Mouse (Mus musculus): ENCODE measurements around the gene Gpbar1. TPM values are rescaled to one million over a fixed set of nuclear protein-coding genes. Genes with fewer than 3 reads are reported as not detected.
A peak's percentile ranks its signal among the peaks of the same experiment; 100 is the strongest.

The Gpbar1 gene
- polyA plus RNA-seq, 1 experiment = not detected

DNA sequence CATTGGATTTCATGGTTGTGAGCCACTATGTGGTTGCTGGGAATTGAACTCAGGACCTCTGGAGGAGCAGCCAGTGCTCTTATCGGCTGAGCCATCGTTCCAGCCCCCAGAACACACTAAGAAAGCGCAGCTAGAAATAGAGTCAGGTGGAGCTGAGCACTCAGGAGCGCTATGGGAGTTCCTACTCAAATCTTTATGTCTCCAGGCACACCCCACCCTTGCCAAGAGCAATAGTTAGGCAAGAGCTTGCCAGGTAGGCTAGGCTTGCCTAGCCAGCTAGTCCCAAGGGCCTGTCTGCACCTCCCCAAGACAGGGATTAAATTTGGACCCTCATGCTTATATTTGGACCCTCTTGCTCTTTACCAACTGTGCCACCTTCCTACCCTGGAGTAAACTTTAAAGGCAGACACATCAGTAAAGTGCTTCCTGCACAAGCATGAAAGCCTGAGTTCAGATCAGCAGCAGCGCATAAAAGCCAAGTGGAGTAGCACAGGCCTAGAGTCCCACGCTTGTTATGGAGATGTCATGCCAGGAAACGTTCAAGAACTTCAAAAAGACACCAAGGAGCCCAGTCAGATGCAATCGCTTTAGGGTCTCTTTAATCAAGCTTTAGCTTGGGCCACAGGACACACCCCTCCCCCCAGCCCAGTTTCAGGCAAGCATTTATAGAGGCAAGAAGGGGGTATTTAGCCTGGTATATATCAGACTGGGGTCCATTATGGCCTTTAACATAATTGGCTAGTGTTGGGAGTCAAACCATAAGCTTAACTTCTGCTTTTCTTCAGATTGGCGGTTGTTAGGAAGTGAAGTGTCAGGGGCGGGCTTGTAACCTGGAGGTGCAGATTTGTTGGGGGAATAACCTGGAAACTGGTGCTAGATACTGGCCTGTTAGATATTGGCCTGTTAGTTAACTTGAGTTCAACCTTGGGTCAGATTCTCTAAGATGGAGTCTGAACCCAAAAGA lies 29.9 kb downstream of the Gpbar1 start:
- Histone ChIP-seq H3ac (ENCODE audit: control insufficient read depth, insufficient read length, low read depth) (no peak overlapping the region), H3K79me2 (ENCODE audit: control insufficient read depth, insufficient read depth) (peaks cover 7% of the 10 kb centered on the region), H3K36me3 (ENCODE audit: control insufficient read depth, insufficient read depth) (no peaks in the 10 kb centered on the region), H3K79me3 (ENCODE audit: low read depth) (no peaks in the 10 kb centered on the region), H3K4me3 (ENCODE audit: insufficient read depth, poor library complexity, severe bottlenecking) (no peak overlapping the region), H3K27me3 (ENCODE audit: control insufficient read depth, insufficient read depth, insufficient read length) (no peaks in the 10 kb centered on the region)
- TF ChIP-seq MYOD1 (IDR thresholded peaks at IDR 0.05; ENCODE audit: control insufficient read depth, insufficient read length, low read depth) (no peak), CEBPB (IDR thresholded peaks at IDR 0.05; ENCODE audit: low read depth) (no peak), CTCF (IDR thresholded peaks at IDR 0.05; ENCODE audit: control insufficient read depth, insufficient read depth, insufficient read length) (no peak), FOSL1 (IDR thresholded peaks at IDR 0.05; ENCODE audit: insufficient read depth, low read length, poor library complexity, severe bottlenecking) (no peak), MAX (IDR thresholded peaks at IDR 0.05) (no peak), USF1 (IDR thresholded peaks at IDR 0.05; ENCODE audit: low read depth) (no peak), MYOG (IDR thresholded peaks at IDR 0.05; ENCODE audit: control insufficient read depth, extremely low read depth, insufficient read length) (no peak)

- TF ChIP-seq MYOD1 (IDR thresholded peaks at IDR 0.05; ENCODE audit: control insufficient read depth, insufficient read length, low read depth) = no peak
Observed at GRCm38 (mm10) chr1:74309767-74310166, 31.4 kb downstream of the Gpbar1 start.

GRCm38 (mm10) chr1:74313049-74313692 lies 34.8 kb downstream of the Gpbar1 start:
- TF ChIP-seq CEBPB (IDR thresholded peaks at IDR 0.05; ENCODE audit: low read depth) = no peak
- no peak for TF ChIP-seq MYOD1 (IDR thresholded peaks at IDR 0.05; ENCODE audit: control insufficient read depth, insufficient read length, low read depth)
- TF ChIP-seq FOSL1 (IDR thresholded peaks at IDR 0.05; ENCODE audit: insufficient read depth, low read length, poor library complexity, severe bottlenecking) = no peak
- peak; percentile 37 for TF ChIP-seq CTCF (IDR thresholded peaks at IDR 0.05; ENCODE audit: control insufficient read depth, insufficient read depth, insufficient read length)
- no peak for TF ChIP-seq MYOG (IDR thresholded peaks at IDR 0.05; ENCODE audit: control insufficient read depth, extremely low read depth, insufficient read length)
- no peak for TF ChIP-seq USF1 (IDR thresholded peaks at IDR 0.05; ENCODE audit: low read depth)
- H3ac ChIP-seq (ENCODE audit: control insufficient read depth, insufficient read length, low read depth) = no peak overlapping the region
- no peaks in the 10 kb centered on the region for H3K79me3 ChIP-seq (ENCODE audit: low read depth)
- no peaks in the 10 kb centered on the region for H3K36me3 ChIP-seq (ENCODE audit: control insufficient read depth, insufficient read depth)
- H3K4me3 ChIP-seq (ENCODE audit: insufficient read depth, poor library complexity, severe bottlenecking) = no peak overlapping the region
- no peaks in the 10 kb centered on the region for H3K79me2 ChIP-seq (ENCODE audit: control insufficient read depth, insufficient read depth)
- H3K27me3 ChIP-seq (ENCODE audit: control insufficient read depth, insufficient read depth, insufficient read length) = no peaks in the 10 kb centered on the region

More at GRCm38 (mm10) chr1:74309767-74310166, 31.4 kb downstream of the Gpbar1 start:
- Histone ChIP-seq H3K27me3 (ENCODE audit: control insufficient read depth, insufficient read depth, insufficient read length) (no peaks in the 10 kb centered on the region), H3K79me3 (ENCODE audit: low read depth) (no peaks in the 10 kb centered on the region), H3ac (ENCODE audit: control insufficient read depth, insufficient read length, low read depth) (no peak overlapping the region), H3K36me3 (ENCODE audit: control insufficient read depth, insufficient read depth) (no peaks in the 10 kb centered on the region), H3K4me3 (ENCODE audit: insufficient read depth, poor library complexity, severe bottlenecking) (no peak overlapping the region), H3K79me2 (ENCODE audit: control insufficient read depth, insufficient read depth) (no peaks in the 10 kb centered on the region)

GRCm38 (mm10) chr1:74314796-74315195 lies 36.4 kb downstream of the Gpbar1 start:
- H3K79me3 ChIP-seq (ENCODE audit: low read depth) = no peaks in the 10 kb centered on the region
- no peaks in the 10 kb centered on the region for H3K27me3 ChIP-seq (ENCODE audit: control insufficient read depth, insufficient read depth, insufficient read length)
- no peaks in the 10 kb centered on the region for H3K36me3 ChIP-seq (ENCODE audit: control insufficient read depth, insufficient read depth)
- no peak for TF ChIP-seq CEBPB (IDR thresholded peaks at IDR 0.05; ENCODE audit: low read depth)
- TF ChIP-seq FOSL1 (IDR thresholded peaks at IDR 0.05; ENCODE audit: insufficient read depth, low read length, poor library complexity, severe bottlenecking) = no peak
- no peak for TF ChIP-seq MYOG (IDR thresholded peaks at IDR 0.05; ENCODE audit: control insufficient read depth, extremely low read depth, insufficient read length)
- TF ChIP-seq MYOD1 (IDR thresholded peaks at IDR 0.05; ENCODE audit: control insufficient read depth, insufficient read length, low read depth) = no peak
- TF ChIP-seq CTCF (IDR thresholded peaks at IDR 0.05; ENCODE audit: control insufficient read depth, insufficient read depth, insufficient read length) = no peak
- TF ChIP-seq USF1 (IDR thresholded peaks at IDR 0.05; ENCODE audit: low read depth) = no peak
- TF ChIP-seq MAX (IDR thresholded peaks at IDR 0.05) = no peak
- H3K79me2 ChIP-seq (ENCODE audit: control insufficient read depth, insufficient read depth) = no peaks in the 10 kb centered on the region
- no peak overlapping the region for H3K4me3 ChIP-seq (ENCODE audit: insufficient read depth, poor library complexity, severe bottlenecking)
- H3ac ChIP-seq (ENCODE audit: control insufficient read depth, insufficient read length, low read depth) = no peak overlapping the region

GRCm38 (mm10) chr1:74316114-74316827 lies 37.9 kb downstream of the Gpbar1 start:
- no peak for TF ChIP-seq MYOD1 (IDR thresholded peaks at IDR 0.05; ENCODE audit: control insufficient read depth, insufficient read length, low read depth)
- TF ChIP-seq FOSL1 (IDR thresholded peaks at IDR 0.05; ENCODE audit: insufficient read depth, low read length, poor library complexity, severe bottlenecking) = no peak
- TF ChIP-seq MYOG (IDR thresholded peaks at IDR 0.05; ENCODE audit: control insufficient read depth, extremely low read depth, insufficient read length) = no peak
- no peak for TF ChIP-seq CEBPB (IDR thresholded peaks at IDR 0.05; ENCODE audit: low read depth)
- no peak for TF ChIP-seq CTCF (IDR thresholded peaks at IDR 0.05; ENCODE audit: control insufficient read depth, insufficient read depth, insufficient read length)
- TF ChIP-seq USF1 (IDR thresholded peaks at IDR 0.05; ENCODE audit: low read depth) = no peak
- no peak for TF ChIP-seq MAX (IDR thresholded peaks at IDR 0.05)
- H3K79me3 ChIP-seq (ENCODE audit: low read depth) = no peaks in the 10 kb centered on the region
- no peak overlapping the region for H3ac ChIP-seq (ENCODE audit: control insufficient read depth, insufficient read length, low read depth)
- H3K27me3 ChIP-seq (ENCODE audit: control insufficient read depth, insufficient read depth, insufficient read length) = no peaks in the 10 kb centered on the region
- no peaks in the 10 kb centered on the region for H3K79me2 ChIP-seq (ENCODE audit: control insufficient read depth, insufficient read depth)
- H3K36me3 ChIP-seq (ENCODE audit: control insufficient read depth, insufficient read depth) = no peaks in the 10 kb centered on the region
- H3K4me3 ChIP-seq (ENCODE audit: insufficient read depth, poor library complexity, severe bottlenecking) = no peak overlapping the region

Measured in C2C12 (cell line).